ENCODE assay signal across 9 mouse cellular contexts in the genomic region with DNA sequence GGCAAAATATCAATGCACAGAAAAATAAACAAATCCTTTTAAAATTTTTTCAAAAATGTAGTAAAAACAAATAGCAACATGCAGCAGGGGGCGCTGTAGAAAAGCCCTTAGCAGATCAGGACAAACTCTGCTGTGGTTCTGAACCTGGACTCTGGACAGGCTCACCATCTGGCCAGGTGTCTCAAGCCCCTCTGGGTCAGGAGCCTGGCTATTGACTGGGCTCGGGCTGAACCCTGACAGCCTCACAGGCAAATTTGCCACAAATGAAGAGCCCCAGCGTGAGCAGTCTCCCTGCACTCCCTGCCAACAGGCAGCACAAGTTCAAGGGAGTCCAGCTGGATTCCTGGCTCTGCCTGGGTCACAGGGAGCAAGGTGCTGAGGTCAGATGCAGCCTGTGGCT. TPM values are rescaled to one million over a fixed set of nuclear protein-coding genes. Genes with fewer than 3 reads are reported as not detected.
DNase-seq lines count a peak whose midpoint lies in the region; ATAC-seq and TF ChIP-seq lines count a peak whose summit lies in the region.
"Had no signal": no experiment of that assay in that cellular context is flagged by ENCODE, and none has a peak within 500 bp of the region (broad histone marks: within the 10 kb centered on the region; RNA-seq: fewer than 3 reads in every experiment).

No protein-coding gene starts in this region.

- H3K27ac ChIP-seq in hindbrain, postnatal 0 days: no peak overlapping the region
- H3K27ac ChIP-seq in hindbrain, embryonic 16.5 days (ENCODE audit: low read depth, low read length): no peak overlapping the region
- H3K27ac ChIP-seq in small intestine, adult 2 months (ENCODE audit: insufficient read depth, low read depth, low read length): no peak overlapping the region
- H3K27ac ChIP-seq: neural tube, embryonic 13.5 days had no signal

- H3K9me3 ChIP-seq in hindbrain, postnatal 0 days (ENCODE audit: low read length): no peaks in the 10 kb centered on the region
- no peaks in the 10 kb centered on the region for H3K9me3 ChIP-seq in hindbrain, embryonic 16.5 days (ENCODE audit: control insufficient read depth, low read length)
- H3K9me3 ChIP-seq: neural tube, embryonic 13.5 days had no signal

- peak; percentile 55 for TF ChIP-seq CTCF in hindbrain, postnatal 0 days (IDR thresholded peaks at IDR 0.05; ENCODE audit: low read depth)
- peak; percentile 52; the same call in 1 of the 2 replicates for TF ChIP-seq CTCF in small intestine, adult 2 months (IDR thresholded peaks at IDR 0.05; ENCODE audit: extremely low read depth, insufficient read length, insufficient replicate concordance, low read depth, low read length)

- intact Hi-C loops in left cerebral cortex, postnatal 25 days (cut with DNase I): no loop called here

- no peak for TF ChIP-seq POLR2A in small intestine, adult 2 months (IDR thresholded peaks at IDR 0.05; ENCODE audit: low read depth, low read length)

- H3K36me3 ChIP-seq in hindbrain, postnatal 0 days (ENCODE audit: insufficient read depth, low read length): no peaks in the 10 kb centered on the region
- no peaks in the 10 kb centered on the region for H3K36me3 ChIP-seq in hindbrain, embryonic 16.5 days (ENCODE audit: control insufficient read depth, insufficient read depth, low read length)
- no peaks in the 10 kb centered on the region for H3K36me3 ChIP-seq in small intestine, adult 2 months (ENCODE audit: control insufficient read depth, insufficient read depth, low read length)
- H3K36me3 ChIP-seq: neural tube, embryonic 13.5 days had no signal

- no peaks in the 10 kb centered on the region for H3K27me3 ChIP-seq in hindbrain, postnatal 0 days (ENCODE audit: insufficient read depth, low read length)
- no peaks in the 10 kb centered on the region for H3K27me3 ChIP-seq in hindbrain, embryonic 16.5 days (replicated peaks; ENCODE audit: control insufficient read depth, insufficient read depth, low read length)
- H3K27me3 ChIP-seq in small intestine, adult 2 months (ENCODE audit: control insufficient read depth, insufficient read depth, low read length): no peaks in the 10 kb centered on the region
- H3K27me3 ChIP-seq: neural tube, embryonic 13.5 days had no signal

- no peak overlapping the region for H3K9ac ChIP-seq in hindbrain, postnatal 0 days (replicated peaks; ENCODE audit: low read length)
- H3K9ac ChIP-seq in hindbrain, embryonic 16.5 days (ENCODE audit: low read depth, low read length): no peak overlapping the region
- H3K9ac ChIP-seq: neural tube, embryonic 13.5 days had no signal

- H3K4me2 ChIP-seq in hindbrain, postnatal 0 days (ENCODE audit: low read depth, low read length): no peak overlapping the region
- H3K4me2 ChIP-seq in hindbrain, embryonic 16.5 days (ENCODE audit: low read length): no peak overlapping the region
- H3K4me2 ChIP-seq: neural tube, embryonic 13.5 days had no signal

- no peak overlapping the region for H3K4me3 ChIP-seq in hindbrain, postnatal 0 days (ENCODE audit: low read length)
- no peak overlapping the region for H3K4me3 ChIP-seq in hindbrain, embryonic 16.5 days (ENCODE audit: low read length)
- H3K4me3 ChIP-seq in small intestine, adult 2 months (ENCODE audit: low read depth, low read length): no peak overlapping the region
- H3K4me3 ChIP-seq: neural tube, embryonic 13.5 days had no signal

- no peak for ATAC-seq in hindbrain, postnatal 0 days
- no peak for ATAC-seq in hindbrain, embryonic 16.5 days
- ATAC-seq in frontal cortex, adult (ENCODE audit: low TSS enrichment): no peak

- 0 out of 2 replicates have a peak, but pooled peaks cover 2% of the 10 kb centered on the region for H3K4me1 ChIP-seq in hindbrain, postnatal 0 days (ENCODE audit: insufficient read depth, low read length)
- H3K4me1 ChIP-seq in hindbrain, embryonic 16.5 days (ENCODE audit: control insufficient read depth, insufficient read depth, low read depth, low read length): peaks cover 11% of the 10 kb centered on the region
- H3K4me1 ChIP-seq in small intestine, adult 2 months (ENCODE audit: control insufficient read depth, insufficient read depth, insufficient read length, low read length): no peaks in the 10 kb centered on the region

- WGBS in hindbrain, postnatal 0 days: 17% methylated on average over 3 of the region's 3 CpGs
- WGBS in hindbrain, embryonic 16.5 days: 13% methylated on average over 3 of the region's 3 CpGs
- WGBS in small intestine, adult 2 months: 27% methylated on average over 3 of the region's 3 CpGs

- DNase-seq in hindbrain, postnatal 0 days (ENCODE audit: low spot score): peak; percentile 50
- DNase-seq in A20 (ENCODE audit: low read depth, low spot score) (peak; percentile 61), R1 (ENCODE audit: low read depth, low spot score) (peak; percentile 45)
- DNase-seq in embryo, embryonic 10.5 days (ENCODE audit: low spot score): peak; percentile 55
- DNase-seq in left cerebral cortex, postnatal 25 days (ENCODE audit: low spot score in 2 of 2): peak; percentile 62 to 64

RNA-seq across cellular contexts. Expression of a gene that starts 20.0 kb away (rescaled TPM):
- total RNA-seq in hindbrain, postnatal 0 days (2014; rRNA removed): 2.1 and 4.2 TPM in 2 replicates
- 6.4 and 6.8 TPM in 2 replicates for polyA plus RNA-seq in hindbrain, postnatal 0 days (2015; fragmentation: Nextera tagmentation; extraction: Ambion mirVana)
- polyA plus RNA-seq in hindbrain, embryonic 16.5 days (2015; fragmentation: Nextera tagmentation; extraction: Ambion mirVana): 6.3 and 7.4 TPM in 2 replicates
- 1 to 10 TPM; 4.2 to 5.9 TPM for total RNA-seq in left cerebral cortex, postnatal 25 days (2021)
- 89.9 and 634 TPM in 2 replicates for polyA plus RNA-seq in small intestine, adult 2 months (2012; rRNA removed)

RNA-seq across cellular contexts. Expression of a gene that starts 36.0 kb away (rescaled TPM):
- 77.8 and 80.8 TPM in 2 replicates for total RNA-seq in hindbrain, postnatal 0 days (2014; rRNA removed)
- 27.0 and 32.6 TPM in 2 replicates for polyA plus RNA-seq in hindbrain, postnatal 0 days (2015; fragmentation: Nextera tagmentation; extraction: Ambion mirVana)
- 39.1 and 40.2 TPM in 2 replicates for polyA plus RNA-seq in hindbrain, embryonic 16.5 days (2015; fragmentation: Nextera tagmentation; extraction: Ambion mirVana)
- total RNA-seq in left cerebral cortex, postnatal 25 days (2021): 100 to 1,000 TPM; 395 to 402 TPM
- 10.5 and 22.8 TPM in 2 replicates for polyA plus RNA-seq in small intestine, adult 2 months (2012; rRNA removed)

Comparison
In these comparisons a context has a peak if more than half of its experiments do, and no peak if none do; other contexts are left out.
1. RNA of a gene that starts 20.0 kb away (polyA plus RNA-seq): 89.9 to 634 TPM in small intestine, adult 2 months; 6.4 to 6.8 TPM in hindbrain, postnatal 0 days and 6.3 to 7.4 TPM in hindbrain, embryonic 16.5 days; every median in the first group is over 10 times any median in the second.
2. Peak in every context shown above with its lines, with median percentiles within 50 percentile points of each other: DNase-seq.